Mouse (Mus musculus) heart, adult 2 months (tissue): Measurements from ENCODE around the gene Dap.

Source experiments
- CTCF ChIP-seq: fragments of 200-600 bp; IDR thresholded peaks from 2 replicates; pipeline ENCODE4 v1.8.1; 2022; ENCODE audit warnings: antibody characterized with exemption, mild to moderate bottlenecking, moderate library complexity
- EP300 ChIP-seq: fragments of 200-500 bp; IDR thresholded peaks from 2 replicates; pipeline ENCODE4 v1.6.1; 2011; ENCODE audit warnings: low read depth, low read length, control low read depth; ENCODE audit not compliant: insufficient read depth
- POLR2A ChIP-seq: fragments of 200-500 bp; IDR thresholded peaks from 2 replicates; pipeline ENCODE4 v1.6.1; 2011; ENCODE audit warnings: mild to moderate bottlenecking, low read depth, low read length, control low read depth; ENCODE audit not compliant: insufficient read depth

GRCm38 (mm10) chr15:31269558-31269957 lies 45.4 kb downstream of the Dap start:
- TF ChIP-seq POLR2A (no peak), EP300 (no peak), CTCF (no peak)
